Mouse (Mus musculus) olfactory bulb, adult 2 months (tissue): ENCODE data around the gene Trim27.

ENCODE experiments used
- CTCF ChIP-seq: fragments of 200-500 bp; IDR thresholded peaks from 2 replicates; pipeline ENCODE4 v1.5.1; 2012; ENCODE audit warnings: low read depth, mild to moderate bottlenecking, low read length, moderate library complexity; ENCODE audit not compliant: insufficient read depth
- POLR2A ChIP-seq: fragments of 200-500 bp; IDR thresholded peaks from 2 replicates; pipeline ENCODE4 v1.6.1; 2012; ENCODE audit warnings: mild to moderate bottlenecking, low read depth, low read length, moderate library complexity; ENCODE audit not compliant: insufficient read depth

DNA sequence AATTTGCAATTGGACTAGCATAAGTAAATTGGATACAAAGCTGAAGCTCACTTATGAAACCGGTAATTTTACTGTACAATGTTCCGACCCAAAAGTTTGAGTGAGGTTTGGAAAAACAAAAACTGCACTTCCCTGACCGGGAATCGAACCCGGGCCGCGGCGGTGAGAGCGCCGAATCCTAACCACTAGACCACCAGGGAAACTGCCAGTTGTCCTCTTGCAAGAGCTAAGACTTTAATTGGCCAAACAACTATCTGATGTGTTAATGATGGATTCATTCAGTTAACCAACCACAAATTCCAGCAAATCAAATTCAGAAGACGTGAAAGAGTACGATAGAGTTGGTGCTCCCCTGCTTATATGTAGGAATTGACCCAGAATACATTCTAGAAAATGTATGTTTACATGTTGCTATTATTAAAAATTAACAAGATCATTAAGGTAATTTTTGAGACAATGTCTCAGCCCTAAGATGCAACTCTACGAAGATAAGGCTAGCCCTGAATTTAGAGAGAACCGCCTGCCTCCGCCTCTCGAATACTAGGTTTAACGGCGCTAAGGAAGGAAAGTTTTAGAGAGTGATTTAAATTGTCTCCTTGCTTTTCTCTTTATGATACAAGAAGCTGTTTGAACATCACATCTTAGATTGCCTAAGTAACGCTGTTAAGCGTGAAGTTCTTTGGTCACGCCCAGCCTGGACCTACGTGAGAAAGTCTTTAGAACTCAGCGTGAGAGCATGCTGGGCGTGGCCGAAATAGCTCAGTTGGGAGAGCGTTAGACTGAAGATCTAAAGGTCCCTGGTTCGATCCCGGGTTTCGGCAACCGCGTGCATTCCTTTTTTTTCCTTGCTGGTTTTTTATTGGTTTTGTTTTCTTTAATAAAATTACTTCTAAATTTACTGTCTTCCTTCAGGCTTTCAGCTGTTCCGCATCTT, 18.3 kb upstream of the Trim27 start:
- TF ChIP-seq CTCF = no peak
- TF ChIP-seq POLR2A = no peak
